ENCODE assay signal across 17 mouse cellular contexts in the genomic region with DNA sequence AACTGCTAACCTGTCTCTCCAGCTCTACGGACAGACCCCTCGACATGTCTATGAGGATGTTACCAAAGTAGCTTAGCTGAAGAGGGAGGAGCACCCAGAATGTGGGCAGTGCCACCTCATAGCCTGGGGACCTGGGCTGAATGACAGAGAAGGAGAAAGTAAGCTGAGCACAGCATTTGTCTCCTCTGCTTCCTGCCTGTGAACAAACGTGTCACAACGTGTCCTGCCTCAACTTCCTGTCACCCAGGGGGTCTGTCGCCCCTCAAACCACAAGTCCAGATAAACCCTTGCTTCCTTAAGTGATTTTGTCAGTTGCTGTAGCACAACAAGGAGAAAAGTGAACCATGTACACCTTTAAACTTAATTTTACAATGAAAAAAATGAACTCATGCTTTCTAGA.
DNase-seq lines count a peak whose midpoint lies in the region; ATAC-seq and TF ChIP-seq lines count a peak whose summit lies in the region.
"Had no signal": no experiment of that assay in that cellular context is flagged by ENCODE, and none has a peak within 500 bp of the region (broad histone marks: within the 10 kb centered on the region; RNA-seq: fewer than 3 reads in every experiment).

No protein-coding gene starts in this region.

- H3K27ac ChIP-seq in olfactory bulb, adult 2 months (ENCODE audit: insufficient read depth, low read depth, low read length): peak overlapping the region; percentile 41; the same call in 1 of the 2 replicates
- H3K27ac ChIP-seq in forebrain, embryonic 13.5 days: no peak overlapping the region
- H3K27ac ChIP-seq in forebrain, embryonic 15.5 days (replicated peaks): no peak overlapping the region

- no peaks in the 10 kb centered on the region for H3K27me3 ChIP-seq in forebrain, embryonic 13.5 days
- H3K27me3 ChIP-seq in forebrain, embryonic 15.5 days: no peaks in the 10 kb centered on the region

- H3K4me1 ChIP-seq in olfactory bulb, adult 2 months (ENCODE audit: control insufficient read depth, insufficient read depth, low read length): peaks cover 24% of the 10 kb centered on the region
- H3K4me1 ChIP-seq in forebrain, embryonic 13.5 days: no peaks in the 10 kb centered on the region
- peaks cover 5% of the 10 kb centered on the region; the same call in 1 of the 2 replicates for H3K4me1 ChIP-seq in forebrain, embryonic 15.5 days

- DNase-seq in gastrocnemius, postnatal 25 days: peak; percentile 9
- no peak for DNase-seq in gastrocnemius, adult 8-10 months (ENCODE audit: low spot score in 2 of 2)
- peak; percentile 12 to 22 for DNase-seq in B cell, adult 2 months
- no peak for DNase-seq in ovary, adult 18-20 months (ENCODE audit: low spot score)
- DNase-seq: adrenal gland, postnatal 36 days; cerebellum, adult 8-10 months; gastrocnemius, postnatal 36 days; heart, postnatal 10 days; kidney, adult 11 months; kidney, postnatal 4 days; right cerebral cortex, adult 18-20 months had no signal

- TF ChIP-seq POLR2A in olfactory bulb, adult 2 months (IDR thresholded peaks at IDR 0.05; ENCODE audit: insufficient read depth, low read depth, low read length): no peak

- H3K36me3 ChIP-seq in forebrain, embryonic 13.5 days (ENCODE audit: poor library complexity, severe bottlenecking): no peaks in the 10 kb centered on the region
- no peaks in the 10 kb centered on the region for H3K36me3 ChIP-seq in forebrain, embryonic 15.5 days

- ATAC-seq in common myeloid progenitor, adult 5-6 weeks (replicated peaks; ENCODE audit: low read depth, poor library complexity, severe bottlenecking): peak; percentile 92
- ATAC-seq in forebrain, embryonic 13.5 days: no peak
- no peak for ATAC-seq in forebrain, embryonic 15.5 days (replicated peaks)
- ATAC-seq: forebrain, embryonic 16.5 days had no signal

- H3K4me3 ChIP-seq in olfactory bulb, adult 2 months (ENCODE audit: insufficient read depth, low read depth, low read length): no peak overlapping the region
- H3K4me3 ChIP-seq in forebrain, embryonic 13.5 days: no peak overlapping the region
- no peak overlapping the region for H3K4me3 ChIP-seq in forebrain, embryonic 15.5 days

- no peak overlapping the region for H3K9ac ChIP-seq in forebrain, embryonic 13.5 days
- no peak overlapping the region for H3K9ac ChIP-seq in forebrain, embryonic 15.5 days (replicated peaks)

- no peak overlapping the region for H3K4me2 ChIP-seq in forebrain, embryonic 13.5 days
- no peak overlapping the region for H3K4me2 ChIP-seq in forebrain, embryonic 15.5 days (replicated peaks)
- H3K4me2 ChIP-seq: liver, embryonic 11.5 days had no signal

- TF ChIP-seq CTCF in olfactory bulb, adult 2 months (IDR thresholded peaks at IDR 0.05; ENCODE audit: insufficient read depth, low read depth, low read length): no peak

- 70% methylated on average over 5 of the region's 5 CpGs for WGBS in olfactory bulb, adult 2 months
- 69% methylated on average over 5 of the region's 5 CpGs for WGBS in forebrain, embryonic 13.5 days
- 76% methylated on average over 5 of the region's 5 CpGs for WGBS in forebrain, embryonic 15.5 days

- H3K9me3 ChIP-seq in forebrain, embryonic 13.5 days (replicated peaks): no peaks in the 10 kb centered on the region
- H3K9me3 ChIP-seq in forebrain, embryonic 15.5 days: no peaks in the 10 kb centered on the region

Comparison
In these comparisons a context has a peak if more than half of its experiments do, and no peak if none do; other contexts are left out.
1. DNase-seq: peak in gastrocnemius, postnatal 25 days (single experiment) and B cell, adult 2 months (2 of 2); none in gastrocnemius, adult 8-10 months (0 of 2) and ovary, adult 18-20 months (single experiment).